Mouse (Mus musculus): ENCODE results near the gene Ushbp1.

Ushbp1 gene

DNA sequence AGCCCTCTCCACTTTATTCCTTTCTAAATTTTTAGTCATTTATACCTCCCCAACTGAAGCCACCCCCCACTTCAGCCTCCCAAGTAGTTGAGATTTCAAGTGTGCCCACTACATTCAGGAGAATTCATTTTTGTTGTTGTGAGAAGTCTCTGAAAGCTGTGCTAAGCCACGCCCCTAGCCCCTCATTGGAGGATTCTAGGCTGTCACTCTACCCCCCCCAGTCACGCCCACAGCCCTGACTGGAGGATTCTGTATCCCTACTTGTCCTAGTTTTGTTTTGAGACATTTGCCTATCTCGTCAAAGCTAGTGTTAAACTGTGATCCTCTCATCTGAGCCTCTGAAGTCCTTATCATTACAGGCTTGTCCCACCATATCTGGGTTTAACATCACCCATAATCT, 2.7 kb downstream of the Ushbp1 start:
- ATAC-seq (ENCODE audit: low TSS enrichment): no peak

- no peak for ATAC-seq (ENCODE audit: low TSS enrichment)
Measured at GRCm38 (mm10) chr8:71392391-71392790, 3.2 kb downstream of the Ushbp1 start.

DNA sequence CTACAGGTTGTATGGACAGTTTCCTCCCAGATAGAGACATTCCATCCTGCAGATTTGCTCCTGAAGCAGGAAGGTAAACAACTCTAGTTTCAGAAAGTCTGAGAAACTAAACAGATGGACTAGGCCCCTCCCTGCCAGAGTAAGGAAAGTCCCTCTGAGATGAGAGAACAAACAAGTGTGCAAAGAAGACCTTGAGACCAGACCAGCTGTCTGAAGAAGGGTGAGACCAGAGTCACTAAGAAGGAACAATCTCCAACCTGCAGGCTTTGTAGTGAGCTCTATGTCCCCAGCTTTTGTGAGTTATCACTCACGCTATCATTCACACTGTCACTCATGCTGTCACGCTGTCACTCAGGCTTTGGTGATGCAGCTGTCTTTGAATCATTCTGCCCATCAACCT, 3.9 kb downstream of the Ushbp1 start:
- no peak for ATAC-seq (ENCODE audit: low TSS enrichment)

- no peak for ATAC-seq (ENCODE audit: low TSS enrichment)
Measured at GRCm38 (mm10) chr8:71388267-71388666, 7.3 kb downstream of the Ushbp1 start.

DNA sequence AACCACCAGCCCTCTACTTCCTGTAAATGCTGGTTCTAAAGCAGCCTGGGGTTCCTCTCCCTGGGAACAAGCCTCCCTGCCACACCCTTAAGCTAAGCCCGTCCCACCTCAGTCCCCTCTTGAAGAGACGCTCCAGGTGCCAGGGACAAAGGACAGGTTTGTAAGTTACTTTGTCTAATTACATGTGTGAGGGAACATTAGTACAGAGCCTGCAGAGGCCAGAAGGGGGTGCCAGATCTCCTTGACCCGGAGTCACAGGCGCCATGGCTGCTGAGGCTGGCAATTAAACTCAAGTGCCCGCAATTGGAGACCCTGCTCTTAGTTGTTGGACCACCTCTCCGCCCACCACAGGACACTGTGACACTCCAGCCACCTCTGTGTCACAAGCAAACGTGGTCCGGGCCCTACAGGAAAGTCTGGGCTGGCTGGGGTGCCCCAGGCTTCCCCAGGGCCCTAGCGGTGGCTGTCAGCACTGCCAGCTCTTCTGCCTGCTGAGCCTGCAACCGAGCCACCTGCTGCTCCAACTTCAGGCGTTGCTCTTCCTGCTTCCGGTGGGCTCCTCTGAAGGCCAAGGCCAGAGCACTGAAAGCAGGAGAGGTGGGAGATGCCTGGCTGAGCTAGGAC, 10.3 kb downstream of the Ushbp1 start:
- no peak for ATAC-seq (ENCODE audit: low TSS enrichment)

DNA sequence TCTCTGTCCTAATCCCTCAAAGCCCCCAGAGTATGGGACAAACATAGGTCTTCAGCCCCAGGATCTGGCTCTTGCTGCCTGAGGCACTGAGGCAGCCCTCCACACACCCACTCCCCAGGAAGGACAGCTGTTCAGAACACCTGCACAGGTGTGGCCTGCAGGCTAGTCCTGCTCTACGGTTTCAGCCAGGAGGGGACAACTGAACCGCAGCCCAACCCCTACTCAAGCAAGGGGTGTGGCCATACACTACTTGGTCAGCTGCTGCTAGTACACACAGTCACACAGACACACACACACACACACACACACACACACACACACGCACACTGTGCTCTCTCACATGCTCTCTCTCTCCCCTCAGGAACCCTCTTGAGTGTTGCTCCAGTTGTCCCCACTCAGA, 11.7 kb downstream of the Ushbp1 start:
- no peak for ATAC-seq (ENCODE audit: low TSS enrichment)

GRCm38 (mm10) chr8:71383396-71383795, 12.2 kb downstream of the Ushbp1 start:
- ATAC-seq (ENCODE audit: low TSS enrichment): no peak

DNA sequence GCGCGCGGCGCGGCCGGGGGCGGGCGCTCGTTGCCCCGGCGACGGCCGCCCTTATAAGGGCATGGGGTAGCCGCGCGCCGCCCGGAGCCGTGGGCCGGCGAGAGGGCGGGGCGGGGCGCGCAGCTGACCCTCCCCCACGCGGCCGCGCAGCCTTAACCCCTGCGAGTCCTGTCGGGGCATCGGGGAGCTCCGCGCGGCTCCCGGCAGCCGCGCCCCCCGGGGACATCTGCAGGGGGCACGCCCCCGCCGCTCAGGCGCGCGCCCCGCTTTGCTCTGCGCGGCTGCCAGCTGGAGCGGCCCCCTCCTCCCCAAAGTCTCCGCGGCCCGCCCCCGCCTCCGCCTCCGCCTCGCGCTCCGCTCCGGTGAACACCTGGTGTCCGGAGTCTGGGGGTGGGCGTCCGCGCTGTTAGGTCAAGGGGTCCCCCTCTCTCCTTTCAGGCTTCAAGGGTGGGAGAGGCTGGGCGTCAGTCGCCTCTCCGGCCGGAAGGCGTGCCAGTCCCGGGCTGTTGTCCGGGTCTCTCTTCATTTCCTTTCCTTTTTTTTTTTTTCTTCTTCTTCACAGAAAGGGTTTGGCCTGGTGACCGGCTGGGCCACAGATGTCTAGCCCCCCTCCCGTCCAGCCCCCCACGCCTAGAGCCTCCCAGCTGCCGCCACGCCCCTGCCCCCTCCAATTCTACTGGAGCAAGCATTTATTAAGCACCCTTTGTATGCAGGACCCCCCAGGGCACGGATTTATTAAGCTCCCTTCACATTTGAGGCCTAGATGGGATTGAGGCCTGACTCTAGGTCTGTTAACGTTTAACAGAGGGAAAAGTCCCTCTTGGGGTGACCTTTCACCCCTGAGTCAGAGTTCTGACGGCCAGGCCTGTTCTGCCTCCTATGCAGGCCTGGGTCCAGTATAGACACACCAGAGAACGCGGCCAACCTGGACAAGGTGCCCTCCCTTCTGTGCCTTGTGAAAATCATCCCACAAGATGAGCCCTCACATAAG, 13.3 kb downstream of the Ushbp1 start:
- peak; percentile 39 for ATAC-seq (ENCODE audit: low TSS enrichment)

GRCm38 (mm10) chr8:71381421-71381970, 14.1 kb downstream of the Ushbp1 start, which contains the start of gene Nr2f6:
Gene Nr2f6, minus strand, starts transcription at chr8:71381960.
- peak; percentile 8; the same call in 1 of the 2 replicates for ATAC-seq (ENCODE audit: low TSS enrichment)

DNA sequence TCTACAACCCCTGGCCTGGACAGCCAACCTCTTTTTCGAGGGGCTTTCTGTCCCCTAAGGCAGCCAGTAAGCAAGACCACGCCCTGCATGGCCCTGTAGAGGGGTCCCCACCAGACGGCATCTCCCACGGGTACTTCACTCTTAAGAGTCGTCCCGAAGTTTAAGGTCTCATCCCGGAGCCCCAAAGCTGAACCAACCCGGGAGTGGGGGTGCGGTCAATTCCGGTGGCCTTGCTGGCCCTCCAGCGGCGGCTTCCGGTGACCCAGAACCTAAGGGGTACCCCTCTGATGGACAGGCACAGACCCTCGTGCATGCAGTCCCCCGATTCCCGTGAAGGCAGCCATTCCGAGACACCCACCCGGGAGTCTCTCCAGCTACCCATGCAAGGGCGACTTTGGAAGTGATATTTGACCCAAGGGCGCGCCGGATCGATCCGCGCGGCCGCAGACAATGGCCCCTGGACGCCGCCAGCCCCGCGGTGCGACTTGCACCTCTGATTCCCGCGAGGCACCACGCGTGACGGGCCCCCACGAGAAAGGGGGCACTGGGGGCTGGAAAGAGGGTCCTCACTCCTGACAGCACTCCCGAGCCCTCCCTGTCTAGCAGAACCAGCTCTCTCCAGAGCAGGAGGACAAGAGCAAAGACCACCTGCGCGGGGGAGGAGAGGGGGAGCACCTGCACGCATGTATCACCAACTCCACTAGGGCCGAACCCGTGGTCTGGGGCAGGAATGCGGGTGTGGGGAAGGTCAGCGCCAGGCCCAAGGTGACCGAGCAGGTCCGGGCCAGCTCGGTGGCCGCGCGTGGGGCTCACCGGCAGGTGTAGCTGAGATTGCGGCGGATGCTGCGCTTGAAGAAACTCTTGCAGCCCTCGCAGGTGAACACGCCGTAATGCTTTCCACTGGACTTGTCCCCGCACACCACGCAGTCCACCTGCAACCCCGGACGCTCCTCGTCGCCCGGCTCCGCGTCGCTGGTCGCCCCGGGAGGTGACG, 15.1 kb downstream of the Ushbp1 start:
- ATAC-seq (ENCODE audit: low TSS enrichment): no peak

- ATAC-seq (ENCODE audit: low TSS enrichment): no peak
Measured at GRCm38 (mm10) chr8:71379512-71380075, 16.0 kb downstream of the Ushbp1 start.

DNA sequence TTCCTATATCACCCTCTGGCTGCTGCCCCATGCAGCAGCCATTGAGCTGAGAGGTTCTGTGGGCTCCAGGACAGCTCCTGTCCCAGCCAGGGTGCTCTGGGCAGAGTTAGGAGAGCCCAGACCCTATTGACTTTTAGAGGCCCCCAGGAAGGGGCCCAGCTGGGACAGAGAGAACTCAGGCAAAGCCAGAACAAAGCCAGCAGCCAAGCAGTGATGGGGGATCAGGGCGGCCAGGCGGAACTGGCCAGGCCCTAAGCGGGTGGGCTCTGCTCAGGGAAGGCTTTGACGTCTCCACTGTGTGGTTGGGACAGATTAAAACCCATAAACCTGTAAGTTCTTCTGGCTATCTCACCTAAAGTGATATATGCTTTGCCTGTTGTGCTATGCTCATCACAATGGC, 16.6 kb downstream of the Ushbp1 start:
- no peak for ATAC-seq (ENCODE audit: low TSS enrichment)

- ATAC-seq (ENCODE audit: low TSS enrichment): no peak
Measured at GRCm38 (mm10) chr8:71376423-71377030, 19.1 kb downstream of the Ushbp1 start.

- ATAC-seq (ENCODE audit: low TSS enrichment): peak; percentile 22; the same call in 1 of the 2 replicates
Measured at GRCm38 (mm10) chr8:71375581-71376422, 19.8 kb downstream of the Ushbp1 start.

- ATAC-seq (ENCODE audit: low TSS enrichment): no peak
Measured at GRCm38 (mm10) chr8:71374616-71375206, 20.9 kb downstream of the Ushbp1 start.

DNA sequence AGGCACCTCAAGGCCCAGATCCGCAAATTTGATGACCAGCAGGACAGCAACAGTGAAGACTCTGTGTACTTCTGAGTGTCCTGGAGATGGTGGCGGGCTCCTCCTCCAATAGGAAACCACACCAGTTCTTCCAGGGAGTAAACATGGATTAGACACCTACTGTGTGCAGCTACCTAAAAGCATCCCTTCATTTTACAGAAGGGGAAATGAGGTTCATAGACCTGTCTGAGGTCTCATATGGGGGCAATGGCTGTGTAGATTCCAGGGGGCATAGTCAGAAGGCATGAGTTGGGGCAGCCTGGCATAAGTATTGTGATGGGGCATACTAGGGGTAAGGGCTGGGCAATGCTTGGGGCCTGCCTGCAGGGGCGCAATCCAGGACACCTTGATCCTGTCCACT, 22.6 kb downstream of the Ushbp1 start:
- ATAC-seq (ENCODE audit: low TSS enrichment): no peak

- ATAC-seq (ENCODE audit: low TSS enrichment): no peak
Measured at GRCm38 (mm10) chr8:71372427-71372826, 23.2 kb downstream of the Ushbp1 start.

- ATAC-seq (ENCODE audit: low TSS enrichment): peak; percentile 74
Measured at GRCm38 (mm10) chr8:71371236-71371848, 24.3 kb downstream of the Ushbp1 start, which contains the start of gene Ocel1. Gene Ocel1, plus strand, starts transcription at chr8:71371298.

All from frontal cortex, adult (tissue).